8 mouse cellular contexts compared by ENCODE assay signal in the genomic region with DNA sequence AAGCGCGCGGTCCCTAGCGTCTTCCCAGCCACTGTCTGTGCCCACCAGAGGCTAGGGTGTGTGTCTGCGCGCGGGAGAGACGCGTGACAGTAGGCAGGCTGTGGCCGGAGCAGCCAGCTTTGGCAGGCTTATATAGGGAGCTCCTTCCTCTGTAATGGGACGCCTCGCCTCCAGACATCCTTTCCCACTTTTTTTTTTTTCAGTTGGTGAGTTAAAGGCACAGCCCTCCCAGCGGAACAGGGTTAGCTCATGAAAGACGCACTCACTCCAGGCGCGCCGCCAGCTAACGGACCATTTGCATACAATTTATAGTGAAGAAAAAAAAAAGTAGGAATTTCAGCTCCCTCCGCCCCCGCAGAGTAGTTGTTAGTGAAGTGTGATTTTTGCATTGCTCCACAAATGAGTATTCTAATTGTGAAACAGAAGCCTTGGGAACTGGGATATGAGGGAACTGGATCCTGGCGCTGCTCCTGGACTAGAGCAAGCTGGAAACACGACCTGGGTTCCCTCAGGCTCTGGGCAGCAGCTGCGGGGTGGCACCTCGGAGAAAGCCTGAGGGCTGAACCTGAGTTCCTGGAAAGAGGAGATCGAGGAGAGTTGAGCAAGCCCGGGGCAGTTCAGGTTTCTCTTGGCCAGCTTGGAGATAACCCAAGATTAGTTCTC. TPM values are rescaled to one million over a fixed set of nuclear protein-coding genes. Genes with fewer than 3 reads are reported as not detected.
A peak's percentile ranks its signal among the peaks of the same experiment; 100 is the strongest.
DNase-seq lines count a peak whose midpoint lies in the region; ATAC-seq lines count a peak whose summit lies in the region.

A gene (minus strand): TSS at position 185 of the 663 bp plus-strand sequence.

- under 1% methylated on average over 26 of the region's 26 CpGs for WGBS in forebrain, embryonic 14.5 days
- 1% methylated on average over 26 of the region's 26 CpGs for WGBS in heart, embryonic 16.5 days
- WGBS in neural tube, embryonic 13.5 days: under 1% methylated on average over 26 of the region's 26 CpGs

- peaks cover 7% of the 10 kb centered on the region; the same call in 1 of the 2 replicates for H3K27me3 ChIP-seq in forebrain, embryonic 14.5 days (replicated peaks; ENCODE audit: control insufficient read depth, insufficient read depth, low read length)
- H3K27me3 ChIP-seq in heart, embryonic 16.5 days (ENCODE audit: control insufficient read depth, insufficient read depth, low read length): peaks cover 24% of the 10 kb centered on the region
- peaks cover 25% of the 10 kb centered on the region for H3K27me3 ChIP-seq in neural tube, embryonic 13.5 days

- no peaks in the 10 kb centered on the region for H3K36me3 ChIP-seq in forebrain, embryonic 14.5 days (ENCODE audit: control insufficient read depth, insufficient read depth, low read length)
- no peaks in the 10 kb centered on the region for H3K36me3 ChIP-seq in heart, embryonic 16.5 days (ENCODE audit: control insufficient read depth, insufficient read depth)
- H3K36me3 ChIP-seq in neural tube, embryonic 13.5 days: no peaks in the 10 kb centered on the region

- peak within 1 kb of the TSS; percentile 60 for H3K4me2 ChIP-seq in forebrain, embryonic 14.5 days (ENCODE audit: low read length)
- peak within 1 kb of the TSS; percentile 64 for H3K4me2 ChIP-seq in heart, embryonic 16.5 days (ENCODE audit: low read depth, low read length)
- H3K4me2 ChIP-seq in neural tube, embryonic 13.5 days: peak within 1 kb of the TSS; percentile 66

- H3K9me3 ChIP-seq in forebrain, embryonic 14.5 days (replicated peaks; ENCODE audit: control insufficient read depth, low read length): no peaks in the 10 kb centered on the region
- H3K9me3 ChIP-seq in heart, embryonic 16.5 days (replicated peaks; ENCODE audit: control insufficient read depth, low read length): no peaks in the 10 kb centered on the region
- no peaks in the 10 kb centered on the region for H3K9me3 ChIP-seq in neural tube, embryonic 13.5 days

- peaks cover 10% of the 10 kb centered on the region for H3K4me1 ChIP-seq in forebrain, embryonic 14.5 days (ENCODE audit: control insufficient read depth, insufficient read depth, low read length)
- H3K4me1 ChIP-seq in heart, embryonic 16.5 days (ENCODE audit: control insufficient read depth, insufficient read depth, low read length): 0 out of 2 replicates have a peak, but pooled peaks cover 2% of the 10 kb centered on the region
- H3K4me1 ChIP-seq in neural tube, embryonic 13.5 days (replicated peaks): peaks cover 16% of the 10 kb centered on the region

- DNase-seq in cerebellum, postnatal 14 days: peak; percentile 21 to 32
- DNase-seq in cerebellum, adult 8-10 months: no peak
- peak; percentile 90 for DNase-seq in forebrain, embryonic 14.5 days (ENCODE audit: low spot score)
- peak; percentile 52 to 54 for DNase-seq in kidney, postnatal 25 days
- DNase-seq in liver: peak; percentile 32

- H3K4me3 ChIP-seq in forebrain, embryonic 14.5 days (ENCODE audit: low read depth, low read length): peak within 1 kb of the TSS; percentile 27
- peak within 1 kb of the TSS; percentile 52 for H3K4me3 ChIP-seq in heart, embryonic 16.5 days (ENCODE audit: low read length)
- H3K4me3 ChIP-seq in neural tube, embryonic 13.5 days: peak within 1 kb of the TSS; percentile 36

- H3K27ac ChIP-seq in forebrain, embryonic 14.5 days (ENCODE audit: low read depth, low read length): no peak within 1 kb of the TSS
- peak within 1 kb of the TSS; percentile 52; the same call in 1 of the 2 replicates for H3K27ac ChIP-seq in heart, embryonic 16.5 days (ENCODE audit: low read length)
- H3K27ac ChIP-seq in neural tube, embryonic 13.5 days (replicated peaks): no peak within 1 kb of the TSS

- peak; percentile 85 for ATAC-seq in forebrain, embryonic 14.5 days
- peak; percentile 82 for ATAC-seq in heart, embryonic 16.5 days (replicated peaks; ENCODE audit: extremely low read depth, insufficient read depth, low FRiP score)
- ATAC-seq in neural tube, embryonic 13.5 days (ENCODE audit: low read depth): peak; percentile 87
- ATAC-seq in inflammation-experienced regulatory T-cells, adult 6 months: no peak

- H3K9ac ChIP-seq in forebrain, embryonic 14.5 days (ENCODE audit: low read length): peak within 1 kb of the TSS; percentile 51
- peak within 1 kb of the TSS; percentile 65 for H3K9ac ChIP-seq in heart, embryonic 16.5 days (ENCODE audit: low read length)
- H3K9ac ChIP-seq in neural tube, embryonic 13.5 days: peak within 1 kb of the TSS; percentile 51

RNA-seq across cellular contexts. Expression of the gene that starts here (rescaled TPM):
- 15.9 and 29.7 TPM in 2 replicates for polyA plus RNA-seq in forebrain, embryonic 14.5 days (2014; fragmentation: Nextera tagmentation; extraction: Ambion mirVana)
- 26.4 and 31.3 TPM in 2 replicates for polyA plus RNA-seq in heart, embryonic 16.5 days (2015; fragmentation: Nextera tagmentation; extraction: Ambion mirVana)
- polyA plus RNA-seq in neural tube, embryonic 13.5 days (2015; fragmentation: Nextera tagmentation; extraction: Ambion mirVana): 11.7 and 13.6 TPM in 2 replicates
- 1 to 10 TPM in 1 of 3 experiments, under 1 TPM in 2; 0.25 to 1.3 (median 0.41) TPM for polyA plus RNA-seq in inflammation-experienced regulatory T-cells, adult 6 months (2017; shearing (Covaris generic))
